Mouse (Mus musculus) NIH3T3 (cell line): Measurements from ENCODE around the gene Plcl2.

Experiments
- DNase-seq: peaks from one replicate; pipeline ENCODE4 v3.0.0-alpha.2; 2012; ENCODE audit warnings: low read depth

Gene Plcl2

DNA sequence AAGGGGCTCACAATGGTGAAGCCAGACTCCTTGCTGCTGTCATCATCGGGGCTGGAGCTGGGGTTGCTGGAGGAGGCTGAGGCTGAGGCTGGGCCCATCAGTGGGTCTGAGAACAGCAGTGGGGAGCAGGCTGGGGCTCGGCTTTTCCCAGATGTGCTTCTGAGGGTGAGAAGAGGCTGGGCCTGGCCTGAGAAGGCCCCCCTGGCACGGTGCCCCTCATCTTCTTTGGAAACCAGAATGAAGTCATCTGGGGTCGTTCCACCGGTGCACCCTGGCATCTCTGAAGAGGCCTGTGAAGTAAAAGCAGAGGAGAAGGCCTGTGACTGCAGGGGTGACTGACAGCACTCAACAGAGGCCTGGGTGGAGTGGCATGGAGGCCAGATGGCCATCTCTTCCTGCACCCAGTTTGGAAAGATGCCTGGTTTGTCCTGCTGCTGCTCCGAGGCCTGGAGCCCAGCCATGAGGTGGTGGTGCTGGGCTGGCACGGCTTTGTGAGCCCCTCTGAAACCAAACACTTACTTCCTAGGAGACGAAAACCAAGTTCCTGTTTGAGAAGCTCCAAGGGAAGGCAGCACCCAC is 226.8 kb downstream of the Plcl2 start:
- DNase-seq = peak; percentile 25

DNA sequence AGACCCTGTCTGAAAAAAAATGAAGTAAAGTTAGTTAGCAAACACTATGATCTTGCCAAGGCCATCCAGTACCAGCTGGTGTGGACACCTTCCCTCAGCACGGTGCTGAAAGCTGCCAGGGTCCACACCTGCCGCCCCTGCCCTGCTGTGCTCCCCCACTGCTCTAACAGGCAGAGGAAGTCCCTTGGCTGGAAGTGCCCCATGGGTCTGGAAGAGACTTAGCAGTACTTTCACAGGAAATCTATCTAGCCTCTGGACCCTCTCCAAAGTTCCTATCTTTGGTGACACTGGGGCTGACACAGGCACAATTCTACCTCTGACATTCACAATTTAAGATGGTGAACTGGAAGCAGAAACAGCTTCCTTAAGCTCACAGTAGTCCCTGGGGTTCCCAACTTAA is 227.9 kb downstream of the Plcl2 start:
- no peak for DNase-seq
